Mouse (Mus musculus): ENCODE results near the gene Lmna. TPM values are rescaled to one million over a fixed set of nuclear protein-coding genes. Genes with fewer than 3 reads are reported as not detected.
A peak's percentile ranks its signal among the peaks of the same experiment; 100 is the strongest.

The Lmna gene
- total RNA-seq, 2 experiments from 2014 or later = 32.6 to 34.3 TPM

DNA sequence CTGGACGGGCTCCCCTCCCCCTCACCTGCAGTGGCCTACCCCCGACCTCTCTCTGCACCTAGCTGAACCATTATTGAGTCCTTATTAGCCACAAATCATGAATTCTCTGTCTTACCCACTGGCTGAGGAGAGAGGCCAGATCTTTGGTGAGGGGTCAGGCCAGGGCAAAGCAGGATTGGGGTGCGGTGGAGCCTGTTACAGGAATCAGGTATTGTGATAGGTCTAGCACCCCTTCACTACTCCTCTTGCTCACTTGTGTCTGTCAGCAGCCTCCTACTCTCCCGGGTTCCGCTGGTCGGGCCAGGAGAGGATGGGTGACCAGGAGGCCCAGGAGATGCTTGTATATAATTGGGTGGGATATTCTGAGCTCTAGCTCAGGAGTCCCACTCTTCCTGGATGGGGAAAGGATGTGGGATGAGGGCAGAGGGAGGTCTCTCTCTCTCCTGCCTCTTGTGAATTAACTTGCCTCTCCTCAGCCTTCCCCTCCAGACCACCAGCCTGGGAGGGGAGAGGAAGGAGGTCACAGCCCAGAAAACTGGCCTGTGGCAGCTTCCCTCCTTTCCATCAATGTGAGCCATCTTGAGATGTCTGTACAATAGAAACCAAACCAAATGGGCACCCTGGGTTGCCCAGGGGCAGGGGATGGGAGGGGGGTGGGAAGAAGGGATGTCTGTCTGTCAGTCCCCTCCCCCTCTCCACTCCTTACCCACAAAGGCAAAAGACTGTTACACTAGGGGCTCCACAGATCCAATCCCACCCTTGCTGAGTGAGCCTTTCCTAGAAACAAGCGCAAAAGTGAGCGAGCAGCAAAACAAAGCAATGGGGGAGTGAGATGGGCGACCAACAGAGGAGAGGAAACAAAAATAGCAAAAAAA lies 28.8 kb upstream of the Lmna start:
- no peak for DNase-seq

DNA sequence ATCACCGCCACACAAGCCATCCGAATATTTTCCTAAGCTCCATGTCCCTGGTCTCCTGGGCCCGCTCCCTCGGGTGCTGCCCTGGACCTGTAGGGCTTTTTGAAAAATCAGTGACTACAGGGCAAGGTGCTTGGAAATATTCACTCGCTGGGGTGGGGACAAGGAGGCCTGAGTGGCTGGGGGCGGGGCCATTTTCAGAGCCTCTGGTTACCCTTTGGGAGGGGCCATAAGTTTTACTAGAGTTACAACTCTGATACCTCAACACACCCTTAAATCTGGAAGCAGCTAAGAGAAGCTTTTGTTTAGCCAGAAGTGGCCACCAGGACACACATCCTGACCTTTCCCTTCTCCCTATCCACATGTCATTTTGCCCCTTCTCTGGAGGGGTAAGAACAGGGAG lies 27.4 kb upstream of the Lmna start:
- no peak for DNase-seq

DNA sequence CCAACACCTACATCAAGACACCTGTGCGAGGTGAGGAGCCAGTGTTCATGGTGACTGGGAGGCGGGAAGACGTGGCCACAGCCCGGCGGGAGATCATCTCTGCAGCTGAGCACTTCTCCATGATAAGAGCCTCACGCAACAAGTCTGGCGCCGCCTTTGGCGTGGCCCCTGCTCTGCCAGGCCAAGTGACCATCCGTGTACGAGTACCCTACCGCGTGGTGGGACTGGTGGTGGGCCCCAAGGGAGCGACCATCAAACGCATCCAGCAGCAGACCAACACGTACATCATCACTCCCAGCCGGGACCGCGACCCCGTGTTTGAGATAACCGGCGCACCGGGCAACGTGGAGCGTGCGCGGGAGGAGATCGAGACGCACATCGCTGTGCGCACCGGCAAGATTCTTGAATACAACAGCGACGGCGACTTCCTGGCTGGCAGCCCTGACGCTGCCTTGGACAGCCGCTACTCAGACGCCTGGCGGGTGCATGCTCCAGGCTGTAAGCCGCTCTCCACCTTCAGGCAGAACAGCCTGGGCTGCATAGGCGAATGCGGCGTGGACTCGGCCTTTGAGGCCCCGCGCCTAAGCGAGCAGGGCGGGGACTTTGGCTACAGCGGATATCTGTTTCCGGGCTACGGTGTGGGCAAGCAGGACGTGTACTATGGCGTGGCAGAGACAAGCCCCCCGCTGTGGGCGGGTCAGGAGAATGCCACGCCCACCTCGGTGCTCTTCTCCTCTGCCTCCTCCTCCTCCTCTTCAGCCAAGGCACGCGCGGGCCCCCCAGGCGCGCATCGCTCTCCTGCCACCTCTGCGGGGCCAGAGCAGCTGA lies 26.6 kb upstream of the Lmna start:
- DNase-seq = peak; percentile 61 to 78

DNA sequence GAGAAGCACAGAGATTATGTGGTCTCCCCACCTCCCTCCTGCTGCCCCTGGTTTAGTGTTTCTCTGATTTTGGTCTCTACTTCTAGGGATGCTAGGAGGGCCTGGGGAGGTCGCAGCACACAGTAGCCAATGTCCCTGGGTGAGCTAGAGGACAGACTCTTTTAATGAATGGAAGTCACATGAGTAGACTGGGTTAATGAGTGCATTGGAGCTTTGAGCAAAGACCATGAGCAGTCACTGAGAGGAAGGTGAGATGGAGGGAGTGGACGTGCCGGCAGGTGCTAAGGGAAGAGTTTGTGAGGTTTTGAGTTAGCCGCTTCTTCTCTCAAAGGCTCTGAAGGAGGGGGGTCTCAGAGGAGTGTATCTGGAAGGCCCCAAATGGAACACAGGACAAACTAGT lies 25.8 kb upstream of the Lmna start:
- no peak for DNase-seq

DNA sequence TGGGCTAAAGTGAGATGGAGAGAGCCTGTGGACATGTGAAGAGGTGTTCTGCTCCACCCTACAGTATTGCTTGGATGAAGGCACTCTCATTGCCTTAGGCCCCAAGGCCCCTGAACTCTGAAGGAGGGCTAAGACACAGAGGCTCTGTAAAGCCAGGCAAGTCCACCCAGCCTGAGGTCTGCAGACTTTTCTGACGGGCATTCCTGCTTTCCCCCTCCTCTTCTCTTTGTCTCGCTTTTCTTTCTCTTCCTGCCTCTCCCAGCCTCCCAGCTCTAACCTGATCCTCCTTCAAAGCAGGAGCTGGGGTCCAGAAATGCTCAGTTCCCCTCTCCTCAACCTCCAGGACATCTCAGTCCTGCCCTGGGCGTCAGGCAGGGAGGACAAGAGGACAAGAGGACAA lies 25.2 kb upstream of the Lmna start:
- DNase-seq = no peak

DNA sequence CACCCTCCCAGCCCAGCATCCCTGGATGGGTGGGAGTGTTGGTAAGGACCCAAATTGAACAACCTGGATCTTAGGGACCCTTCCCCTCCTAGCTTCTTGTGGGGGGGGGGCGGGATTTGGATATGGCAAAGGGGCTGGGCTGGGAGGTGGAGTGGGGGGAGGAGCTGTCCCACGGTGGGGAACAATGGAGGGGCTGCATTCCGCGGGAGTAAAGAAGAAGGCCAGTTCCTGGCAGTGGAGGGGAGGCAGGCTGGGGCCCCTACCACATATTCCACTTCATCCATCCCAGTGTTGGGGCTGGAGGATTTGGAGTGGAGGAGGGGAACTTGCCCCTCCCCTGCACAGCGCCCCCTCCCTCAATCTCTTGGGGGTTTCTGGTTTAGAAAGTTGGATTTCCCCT lies 23.9 kb upstream of the Lmna start:
- no peak for DNase-seq

DNA sequence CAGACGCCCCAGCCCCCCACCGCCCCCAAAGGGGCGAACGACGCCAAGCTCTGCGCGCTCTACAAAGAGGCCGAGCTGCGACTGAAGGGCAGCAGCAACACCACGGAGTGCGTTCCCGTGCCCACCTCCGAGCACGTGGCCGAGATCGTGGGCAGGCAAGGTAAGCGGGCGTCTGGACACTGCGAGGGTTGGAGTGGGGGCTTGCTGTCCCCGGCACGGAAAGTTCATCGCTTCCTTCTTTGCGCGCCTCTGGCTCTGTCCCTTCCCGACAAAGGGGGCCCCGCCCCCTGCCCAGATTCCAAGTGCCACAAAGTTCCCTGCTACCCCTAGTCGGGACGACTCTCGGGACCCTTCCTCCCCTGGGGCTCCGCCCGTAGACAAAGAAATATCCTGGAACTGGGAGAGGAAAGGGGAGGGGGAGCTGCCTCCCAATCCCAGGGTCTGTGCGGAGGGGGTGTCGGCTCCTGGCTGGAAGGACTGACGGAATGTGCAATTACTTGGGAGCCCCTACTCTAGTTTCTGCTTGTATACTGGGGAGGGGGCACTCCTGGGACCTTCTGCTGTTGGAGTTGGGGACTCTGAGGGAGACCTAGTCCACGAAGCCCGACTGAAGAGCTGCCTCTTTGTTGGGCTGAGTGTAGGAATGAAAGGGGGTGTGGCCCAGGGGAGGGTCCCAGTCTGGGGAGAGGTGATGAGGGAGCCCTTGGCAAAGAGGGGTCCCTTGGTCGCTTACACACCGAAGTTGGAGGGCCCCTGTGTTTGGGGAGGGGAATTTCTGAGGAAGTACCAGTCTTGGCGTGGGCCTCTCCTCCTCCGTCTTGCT lies 23.1 kb upstream of the Lmna start:
- DNase-seq = no peak

DNA sequence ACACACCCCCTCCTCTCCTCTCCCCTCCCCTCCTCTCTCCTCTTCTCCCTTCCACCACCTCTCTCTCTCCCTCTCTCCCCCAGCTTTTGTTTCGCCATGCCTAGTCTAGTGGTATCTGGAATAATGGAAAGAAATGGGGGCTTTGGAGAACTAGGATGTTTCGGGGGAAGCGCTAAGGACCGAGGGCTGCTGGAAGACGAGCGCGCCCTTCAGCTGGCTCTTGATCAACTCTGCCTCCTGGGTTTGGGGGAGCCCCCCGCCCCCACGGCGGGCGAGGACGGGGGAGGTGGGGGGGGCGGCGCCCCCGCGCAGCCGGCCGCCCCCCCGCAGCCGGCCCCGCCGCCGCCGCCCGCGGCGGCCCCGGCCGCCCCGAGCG lies 22.5 kb upstream of the Lmna start, which contains the start of gene Mex3a:
Gene Mex3a (plus strand): TSS at position 97 of the 376 bp plus-strand sequence.
- no peak for DNase-seq

DNA sequence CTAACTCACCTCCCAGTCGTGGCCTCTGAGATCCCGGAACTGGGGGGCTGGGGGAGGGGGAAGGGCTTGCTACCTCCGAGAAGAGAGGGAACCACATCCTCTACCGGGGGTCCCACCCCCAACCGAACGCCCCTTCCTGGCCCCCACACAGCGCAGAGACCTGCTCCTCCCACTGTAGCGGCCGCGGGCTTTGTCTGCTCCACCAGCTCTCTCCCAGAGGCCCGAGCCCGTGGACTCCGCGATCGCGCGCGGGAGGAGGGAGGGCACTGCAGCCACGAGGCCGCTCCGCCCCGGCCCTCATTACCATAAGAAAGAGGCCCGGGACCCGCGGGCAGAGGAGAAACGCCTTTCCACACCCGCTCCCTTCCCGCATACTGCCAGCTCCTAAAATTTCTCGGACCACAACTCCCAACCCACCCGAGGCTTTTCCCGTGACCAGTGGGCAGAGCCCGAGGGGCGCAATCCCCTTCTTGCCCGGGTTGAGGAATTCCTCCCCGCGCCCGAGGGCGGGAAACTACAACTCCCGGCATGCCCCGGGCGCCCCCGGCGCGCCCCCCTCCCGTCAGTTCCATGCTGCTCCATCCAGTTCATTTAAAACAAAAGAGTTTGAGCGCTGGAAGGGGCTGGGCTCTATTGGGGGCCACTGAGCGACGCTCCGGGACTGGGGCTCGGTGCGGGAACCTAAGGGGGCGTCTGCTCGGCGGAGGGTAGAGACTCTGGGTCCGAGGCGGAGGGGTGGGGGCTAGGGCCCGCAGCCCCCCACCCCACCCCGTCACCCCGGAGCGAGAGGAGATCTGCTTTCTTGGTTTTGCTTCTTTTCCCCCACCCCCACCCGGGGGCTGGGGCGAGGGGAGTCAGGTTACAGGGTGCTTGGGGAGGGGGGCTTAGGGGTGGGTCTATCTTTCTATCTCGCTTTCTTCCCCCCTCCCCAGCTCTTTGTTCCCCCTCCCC lies 21.9 kb upstream of the Lmna start:
- peak; percentile 89 for DNase-seq

DNA sequence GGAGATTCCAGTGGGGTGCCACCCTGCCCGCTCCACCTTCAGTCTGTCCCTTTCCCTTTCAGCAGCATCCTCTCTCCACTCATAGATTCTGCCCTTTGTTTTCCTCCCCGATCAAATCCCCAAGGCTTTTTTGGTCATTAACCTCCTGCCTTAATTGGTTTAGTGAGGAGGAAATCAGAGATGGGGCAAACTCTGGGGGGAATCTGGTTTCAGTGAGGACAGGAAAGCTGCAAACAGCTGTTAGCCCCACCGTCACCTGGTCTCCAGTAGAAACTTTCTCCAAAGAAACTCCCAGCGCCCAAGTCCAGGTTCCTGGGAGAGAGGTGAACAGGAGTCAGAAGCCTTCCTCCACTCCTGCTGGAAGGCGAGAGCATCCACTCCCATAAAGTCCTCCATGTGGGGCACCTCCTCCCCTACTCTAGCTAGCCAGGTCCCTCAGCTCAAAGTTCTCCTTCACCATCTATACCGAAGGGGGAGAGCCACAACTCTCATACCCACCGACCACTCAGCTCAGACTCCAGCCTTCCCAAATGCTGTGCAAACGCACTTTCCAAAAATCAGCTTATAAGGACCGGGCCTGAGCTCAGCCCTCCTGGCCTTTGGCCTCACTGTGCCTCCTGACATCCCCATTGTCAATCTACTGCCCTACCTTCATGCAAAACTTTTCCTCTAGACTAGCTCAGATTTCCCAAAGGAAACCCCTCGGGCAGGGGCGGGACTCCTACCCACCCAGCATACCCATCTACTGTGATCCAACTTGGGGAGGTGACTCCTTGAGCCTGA lies 20.5 kb upstream of the Lmna start:
- no peak for DNase-seq

DNA sequence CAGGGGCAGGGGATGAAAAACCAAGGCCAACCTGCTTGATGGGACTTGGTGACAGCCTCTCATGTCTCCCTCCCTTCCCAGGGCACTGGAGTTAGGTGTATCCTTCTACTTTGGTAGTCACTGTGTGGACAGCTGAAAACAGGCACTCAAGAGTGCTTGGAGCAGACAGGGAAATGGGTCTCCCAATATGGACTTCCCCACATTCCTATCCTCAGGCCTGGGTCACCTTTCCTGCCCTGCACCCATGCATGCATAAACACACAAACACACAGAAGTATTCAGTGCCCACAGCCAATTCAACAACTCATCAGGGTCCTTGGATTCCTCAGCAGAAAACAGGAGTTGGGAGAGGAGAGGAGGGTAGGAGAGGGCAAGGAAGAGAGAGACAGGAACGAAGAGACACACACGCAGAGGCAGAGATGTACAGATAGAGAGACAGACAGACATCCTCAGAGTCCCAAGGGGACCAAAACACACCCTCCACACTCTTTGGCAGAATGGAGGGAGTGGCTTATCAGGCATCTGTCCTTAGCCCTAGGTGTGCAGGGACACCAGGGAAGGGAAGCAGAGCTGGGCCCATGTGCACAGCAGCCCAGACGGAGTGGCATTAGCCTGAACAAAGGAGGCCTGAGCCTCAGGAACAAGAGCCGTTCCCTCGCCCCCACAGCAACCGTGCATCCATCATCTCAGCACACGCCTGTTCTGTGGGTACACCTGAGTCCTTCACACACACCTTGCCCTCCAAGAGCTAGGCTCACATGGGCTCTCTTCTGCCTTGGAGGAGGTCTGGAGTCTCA lies 19.6 kb upstream of the Lmna start:
- DNase-seq = no peak

DNA sequence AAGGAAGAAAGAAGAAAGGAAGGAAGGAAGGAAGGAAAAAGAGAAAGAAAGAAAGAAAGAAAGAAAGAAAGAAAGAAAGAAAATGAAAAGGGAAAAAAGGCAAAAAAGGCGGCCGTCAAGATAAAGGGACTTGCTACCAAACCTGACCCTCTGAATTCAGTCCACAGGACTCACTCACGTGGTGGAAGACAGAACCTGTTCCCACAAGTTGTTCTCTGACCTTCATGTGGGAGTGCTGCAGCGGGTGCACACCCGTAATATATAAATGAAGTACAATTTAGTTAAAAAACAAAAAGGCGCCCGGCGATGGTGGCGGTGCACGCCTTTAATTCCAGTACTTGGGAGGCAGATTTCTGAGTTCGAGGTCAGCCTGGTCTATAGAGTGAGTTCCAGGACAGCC lies 18.9 kb upstream of the Lmna start:
- DNase-seq = no peak

DNA sequence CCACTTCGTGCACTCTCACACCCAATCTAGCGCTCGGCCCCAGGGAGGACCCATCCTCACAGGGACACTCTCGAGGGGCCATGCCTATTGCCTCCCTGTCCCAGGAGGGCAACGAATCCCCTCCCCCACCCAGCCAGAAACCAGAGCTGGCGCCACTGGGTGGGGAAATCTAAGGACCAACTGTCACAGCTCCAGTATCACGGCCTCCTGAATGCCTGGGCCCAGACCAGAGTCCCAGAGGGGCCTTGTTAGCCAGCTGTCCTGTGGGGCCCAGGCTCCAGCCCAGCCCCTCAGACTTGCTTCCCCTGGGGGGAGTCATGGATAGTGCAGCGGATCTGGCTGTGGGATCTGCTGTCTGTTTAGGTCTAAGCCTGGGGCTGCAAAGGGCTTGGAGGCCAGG lies 17.8 kb upstream of the Lmna start:
- DNase-seq = no peak

DNA sequence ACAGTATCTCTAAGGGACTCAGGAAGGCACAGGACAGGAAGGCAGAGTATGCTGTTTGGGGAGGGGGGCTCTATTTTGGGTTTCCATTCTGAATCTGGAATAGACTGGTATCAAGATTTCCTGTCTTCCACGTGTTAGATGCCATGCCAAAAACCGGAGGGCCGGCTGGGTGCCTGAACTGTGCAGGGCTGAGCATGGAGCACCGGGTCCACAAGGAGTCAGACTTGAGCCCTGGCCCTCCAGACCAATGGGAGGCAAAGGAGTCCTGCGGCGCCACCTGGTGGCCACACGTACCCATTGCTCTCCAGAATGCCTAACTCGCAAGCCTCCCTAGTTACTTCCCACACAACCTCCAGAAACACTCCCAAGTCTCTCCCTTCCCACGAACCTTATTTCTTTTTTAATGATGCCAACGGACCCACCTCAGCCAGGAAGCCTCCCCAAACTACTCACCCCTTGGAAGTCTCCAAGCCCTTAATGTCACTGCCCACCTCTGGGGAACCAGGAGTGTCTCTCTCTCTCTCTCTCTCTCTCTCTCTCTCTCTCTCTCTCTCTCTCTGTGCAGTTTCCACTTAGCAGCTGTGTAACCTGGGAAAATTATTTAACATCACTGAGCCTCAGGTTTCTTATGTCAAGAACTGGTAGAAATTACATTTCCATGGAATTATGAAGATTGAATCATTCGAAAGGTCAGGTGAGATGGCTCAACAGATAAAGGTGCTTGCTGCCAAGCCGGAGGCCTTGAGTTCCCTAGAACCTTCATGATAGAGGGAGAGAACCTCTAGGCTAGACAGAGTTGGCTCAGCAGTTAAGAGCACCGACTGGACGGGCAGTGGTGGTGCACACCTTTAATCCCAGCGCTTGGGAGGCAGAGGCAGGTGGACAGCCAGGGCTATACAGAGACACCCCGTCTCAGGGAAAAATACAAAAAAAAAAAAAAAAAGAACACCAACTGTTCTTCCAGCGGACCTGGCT lies 16.7 kb upstream of the Lmna start:
- peak; percentile 70 to 76 for DNase-seq

DNA sequence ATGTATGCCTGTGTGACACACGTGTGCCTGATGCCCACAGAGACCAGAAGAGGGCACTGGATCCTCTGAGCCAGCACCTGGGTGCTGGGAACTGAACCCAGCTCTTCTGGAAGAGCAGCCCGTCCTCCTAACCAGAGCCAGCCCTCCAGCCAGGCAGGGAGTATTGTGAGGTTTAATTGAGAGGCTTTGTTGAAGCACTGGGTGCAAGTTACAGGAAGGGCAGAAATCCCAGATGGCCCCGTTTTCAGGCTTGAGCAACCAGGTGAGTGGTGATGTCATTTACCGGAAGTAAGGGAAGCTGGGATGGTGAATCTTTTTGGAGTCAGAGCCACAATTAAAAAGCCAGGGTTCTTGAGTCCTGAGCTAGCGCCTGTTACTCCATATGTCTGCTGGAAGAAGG lies 15.3 kb upstream of the Lmna start:
- no peak for DNase-seq

DNA sequence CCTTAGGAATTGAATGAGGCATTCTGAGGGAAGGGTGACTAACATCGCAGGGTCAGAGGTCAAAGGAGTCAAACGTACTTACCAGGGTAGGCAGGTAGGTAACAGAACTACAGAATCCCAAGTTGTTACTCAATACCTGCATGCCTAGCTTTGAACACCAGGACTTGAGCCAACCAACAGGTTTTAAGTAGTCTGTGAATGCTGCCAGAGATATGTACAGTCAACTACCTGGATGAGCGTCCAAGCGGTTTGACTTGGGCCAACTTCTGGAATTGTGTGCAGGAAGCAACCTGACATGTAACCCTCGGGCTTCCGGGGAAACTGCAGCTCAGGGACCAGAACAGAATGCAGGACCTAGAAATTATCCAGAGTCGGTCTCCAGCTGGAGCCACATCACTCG lies 13.3 kb upstream of the Lmna start:
- DNase-seq = no peak

DNA sequence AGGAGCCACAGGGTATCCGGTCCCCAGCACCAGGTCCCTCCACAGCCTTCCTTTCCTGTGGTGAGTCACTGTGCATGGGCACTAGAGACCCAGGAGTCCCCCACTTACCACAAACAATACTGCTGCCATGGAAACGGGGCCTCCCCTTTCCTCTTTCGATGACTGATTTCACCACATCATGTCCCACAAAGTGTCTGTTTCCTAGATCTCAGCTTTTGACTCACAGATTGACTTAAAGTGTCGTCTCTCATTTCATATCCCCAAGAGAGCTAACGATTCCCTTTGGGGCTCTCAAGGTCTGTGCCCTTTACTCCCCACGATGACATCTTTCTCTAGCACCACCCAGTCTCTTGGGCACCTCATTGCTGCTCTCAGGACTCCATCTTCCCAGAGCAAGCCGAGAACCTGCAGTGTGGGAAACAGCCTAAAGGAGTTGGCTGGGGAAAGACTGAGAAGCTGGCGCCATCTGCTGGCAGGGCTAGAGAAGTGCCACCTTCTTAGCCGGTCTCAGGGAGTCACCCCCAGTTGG lies 12.1 kb upstream of the Lmna start:
- DNase-seq = peak; percentile 48 to 57

DNA sequence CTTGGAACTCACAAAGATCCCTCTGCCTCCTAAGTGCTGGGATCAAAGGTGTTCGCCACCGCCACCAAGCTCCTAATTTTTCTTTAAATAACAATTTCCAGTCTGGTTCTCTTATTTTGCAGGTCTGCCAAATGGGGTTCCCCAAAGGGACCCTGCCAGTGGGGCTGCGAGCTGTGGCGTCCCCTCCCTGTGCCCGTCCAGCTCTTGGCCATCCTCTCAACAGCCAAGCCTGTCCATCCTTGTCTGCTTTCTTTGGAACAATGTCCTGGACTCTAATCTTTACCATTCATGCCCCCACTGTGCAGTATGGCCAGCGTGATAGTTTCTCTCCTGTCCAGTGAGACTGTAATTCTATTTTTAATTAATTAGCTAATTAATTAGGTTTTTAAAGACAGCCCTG lies 11.4 kb upstream of the Lmna start:
- no peak for DNase-seq
